Mouse (Mus musculus): ENCODE data around the gene Fam241a. TPM values are rescaled to one million over a fixed set of nuclear protein-coding genes. Genes with fewer than 3 reads are reported as not detected.

Gene Fam241a
- polyA plus RNA-seq, 1 experiment, result 0.57 TPM

DNA sequence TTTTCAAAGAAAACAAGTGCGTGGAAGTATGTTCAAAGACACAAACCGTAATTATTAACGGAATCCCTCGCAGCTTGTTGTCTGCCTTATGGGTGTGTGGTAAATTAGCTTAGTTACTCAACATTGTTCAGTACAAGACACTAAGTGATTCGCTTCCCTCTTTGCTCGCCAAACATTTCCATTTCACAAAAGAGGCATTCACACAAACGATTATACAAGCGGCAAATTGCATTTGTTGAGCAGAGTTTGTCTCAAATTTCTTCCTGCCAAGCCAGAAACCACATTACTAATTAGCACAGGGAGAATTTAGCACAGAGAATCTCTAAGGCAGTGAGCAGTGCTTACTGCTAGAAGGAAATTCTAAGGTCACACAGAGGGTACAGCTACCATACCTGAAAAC lies 54.2 kb downstream of the Fam241a start:
- TF ChIP-seq MAX (IDR thresholded peaks at IDR 0.05) (no peak), USF1 (IDR thresholded peaks at IDR 0.05; ENCODE audit: low read depth) (no peak), CTCF (IDR thresholded peaks at IDR 0.05; ENCODE audit: control insufficient read depth, insufficient read depth, insufficient read length) (no peak), MYOD1 (IDR thresholded peaks at IDR 0.05; ENCODE audit: control insufficient read depth, insufficient read length, low read depth) (no peak), MYOG (IDR thresholded peaks at IDR 0.05; ENCODE audit: control insufficient read depth, extremely low read depth, insufficient read length) (no peak), CEBPB (IDR thresholded peaks at IDR 0.05; ENCODE audit: low read depth) (no peak), FOSL1 (IDR thresholded peaks at IDR 0.05; ENCODE audit: insufficient read depth, low read length, poor library complexity, severe bottlenecking) (no peak)
- Histone ChIP-seq H3K36me3 (ENCODE audit: control insufficient read depth, insufficient read depth) (no peaks in the 10 kb centered on the region), H3K4me3 (ENCODE audit: insufficient read depth, poor library complexity, severe bottlenecking) (no peak overlapping the region), H3K79me2 (ENCODE audit: control insufficient read depth, insufficient read depth) (peaks cover under 1% of the 10 kb centered on the region), H3K27me3 (ENCODE audit: control insufficient read depth, insufficient read depth, insufficient read length) (no peaks in the 10 kb centered on the region), H3K79me3 (ENCODE audit: low read depth) (no peaks in the 10 kb centered on the region), H3ac (ENCODE audit: control insufficient read depth, insufficient read length, low read depth) (no peak overlapping the region)

DNA sequence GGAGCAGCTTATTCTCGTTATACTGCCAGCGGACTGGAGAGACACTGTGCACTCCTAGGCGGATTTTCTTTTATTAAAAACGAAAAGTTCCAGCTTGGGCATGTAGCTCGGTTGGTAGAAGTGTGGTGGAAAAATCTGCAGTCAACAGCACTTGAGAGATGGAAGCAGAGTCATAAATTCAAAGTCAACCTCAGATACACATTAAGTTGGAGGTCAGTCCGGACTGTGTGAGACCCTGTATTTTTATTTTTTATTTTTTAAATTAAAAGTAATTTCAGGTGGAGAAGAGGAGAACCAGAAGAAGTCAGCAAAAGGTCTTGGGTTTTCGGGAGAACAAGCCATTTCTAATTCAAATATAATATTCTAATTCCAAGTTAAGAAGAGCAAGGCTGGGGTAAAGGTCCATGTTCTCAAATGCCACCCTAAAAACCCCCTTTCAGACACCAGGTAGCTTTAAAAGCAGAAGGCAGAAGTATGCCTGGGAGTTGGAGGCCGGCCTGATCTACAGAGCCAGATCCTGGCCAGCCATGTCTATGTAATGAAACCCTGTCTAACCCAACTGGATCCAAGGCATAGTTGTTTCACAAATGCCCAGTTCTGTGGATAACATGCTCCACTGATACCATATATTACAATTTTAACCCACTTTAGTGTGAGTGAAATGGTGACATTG lies 58.0 kb downstream of the Fam241a start:
- Histone ChIP-seq H3K4me3 (ENCODE audit: insufficient read depth, poor library complexity, severe bottlenecking) (peak overlapping the region; percentile 68), H3K79me2 (ENCODE audit: control insufficient read depth, insufficient read depth) (peaks cover 39% of the 10 kb centered on the region), H3K27me3 (ENCODE audit: control insufficient read depth, insufficient read depth, insufficient read length) (no peaks in the 10 kb centered on the region), H3K79me3 (ENCODE audit: low read depth) (peaks cover 33% of the 10 kb centered on the region), H3ac (ENCODE audit: control insufficient read depth, insufficient read length, low read depth) (peak overlapping the region; percentile 18), H3K36me3 (ENCODE audit: control insufficient read depth, insufficient read depth) (no peaks in the 10 kb centered on the region)
- TF ChIP-seq USF1 (IDR thresholded peaks at IDR 0.05; ENCODE audit: low read depth), result no peak
- no peak for TF ChIP-seq CTCF (IDR thresholded peaks at IDR 0.05; ENCODE audit: control insufficient read depth, insufficient read depth, insufficient read length)
- no peak for TF ChIP-seq MYOD1 (IDR thresholded peaks at IDR 0.05; ENCODE audit: control insufficient read depth, insufficient read length, low read depth)
- TF ChIP-seq CEBPB (IDR thresholded peaks at IDR 0.05; ENCODE audit: low read depth), result no peak
- TF ChIP-seq MYOG (IDR thresholded peaks at IDR 0.05; ENCODE audit: control insufficient read depth, extremely low read depth, insufficient read length), result no peak
- no peak for TF ChIP-seq FOSL1 (IDR thresholded peaks at IDR 0.05; ENCODE audit: insufficient read depth, low read length, poor library complexity, severe bottlenecking)
- no peak for TF ChIP-seq MAX (IDR thresholded peaks at IDR 0.05)

DNA sequence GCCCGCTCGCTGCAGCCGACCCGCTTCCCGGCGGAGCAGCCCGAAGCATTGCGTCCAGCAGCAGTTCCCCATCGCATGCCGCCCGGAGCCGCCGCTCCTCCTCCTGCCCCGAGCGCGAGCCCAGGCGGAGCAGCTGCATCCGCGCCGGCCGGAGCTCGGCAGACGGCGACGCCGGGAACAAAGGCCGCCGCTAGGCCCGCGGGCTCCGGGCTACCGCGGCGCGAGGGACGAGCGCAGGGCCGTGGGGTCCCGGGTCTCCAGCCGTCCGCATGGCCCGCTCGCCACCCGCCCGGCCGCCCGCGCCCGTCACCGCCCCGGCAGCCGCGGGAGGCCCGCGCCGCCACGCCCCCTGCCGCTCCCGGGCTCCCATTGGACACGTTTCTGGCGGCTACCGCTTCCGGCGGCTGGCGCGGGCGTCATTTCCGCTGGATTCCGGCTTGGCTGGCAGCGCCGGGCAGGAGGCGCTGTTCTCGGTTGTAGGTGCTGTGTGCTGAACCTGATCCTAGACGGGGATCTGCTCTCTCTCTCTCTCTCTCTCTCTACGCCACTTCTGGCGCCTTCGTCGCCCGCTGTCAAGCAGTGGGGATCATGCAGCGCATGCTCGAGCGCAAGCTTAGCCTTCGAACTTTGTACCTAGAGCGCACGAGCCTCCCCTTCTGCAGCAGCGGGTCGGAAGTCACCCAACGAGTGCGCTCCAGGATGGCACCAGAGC lies 58.8 kb downstream of the Fam241a start, which contains the start of gene Ap1ar:
Gene Ap1ar (minus strand): TSS at position 370 of the 712 bp plus-strand sequence.
- H3K79me3 ChIP-seq (ENCODE audit: low read depth), result peaks cover 41% of the 10 kb centered on the region
- H3K36me3 ChIP-seq (ENCODE audit: control insufficient read depth, insufficient read depth), result no peaks in the 10 kb centered on the region
- TF ChIP-seq MAX (IDR thresholded peaks at IDR 0.05) (peak; percentile 55), USF1 (IDR thresholded peaks at IDR 0.05; ENCODE audit: low read depth) (no peak), CEBPB (IDR thresholded peaks at IDR 0.05; ENCODE audit: low read depth) (no peak), MYOG (IDR thresholded peaks at IDR 0.05; ENCODE audit: control insufficient read depth, extremely low read depth, insufficient read length) (no peak), CTCF (IDR thresholded peaks at IDR 0.05; ENCODE audit: control insufficient read depth, insufficient read depth, insufficient read length) (peak; percentile 34), FOSL1 (IDR thresholded peaks at IDR 0.05; ENCODE audit: insufficient read depth, low read length, poor library complexity, severe bottlenecking) (no peak), MYOD1 (IDR thresholded peaks at IDR 0.05; ENCODE audit: control insufficient read depth, insufficient read length, low read depth) (no peak)
- peak within 1 kb of the TSS; percentile 68 for H3K4me3 ChIP-seq (ENCODE audit: insufficient read depth, poor library complexity, severe bottlenecking)
- peaks cover 47% of the 10 kb centered on the region for H3K79me2 ChIP-seq (ENCODE audit: control insufficient read depth, insufficient read depth)
- H3K27me3 ChIP-seq (ENCODE audit: control insufficient read depth, insufficient read depth, insufficient read length), result no peaks in the 10 kb centered on the region
- H3ac ChIP-seq (ENCODE audit: control insufficient read depth, insufficient read length, low read depth), result peak within 1 kb of the TSS; percentile 95

DNA sequence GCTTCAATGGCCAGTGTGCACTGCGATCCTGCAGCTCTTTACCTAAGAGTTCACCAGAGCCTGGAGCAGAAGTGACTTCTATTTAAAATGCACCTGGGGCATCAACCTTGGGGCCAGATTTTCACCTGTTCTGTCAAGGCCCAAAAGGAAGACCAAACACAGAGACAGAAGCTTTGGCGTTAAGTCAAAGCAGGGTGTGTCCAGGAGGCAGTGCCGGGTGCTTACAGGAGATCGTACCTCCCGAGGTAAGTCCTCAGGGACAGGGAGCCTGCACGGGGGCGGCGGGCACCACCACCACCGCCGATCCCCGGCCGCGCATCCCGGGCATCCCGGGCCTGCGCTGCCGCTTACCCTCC lies 59.3 kb downstream of the Fam241a start:
- Histone ChIP-seq H3K4me3 (ENCODE audit: insufficient read depth, poor library complexity, severe bottlenecking) (peak overlapping the region; percentile 68), H3K79me2 (ENCODE audit: control insufficient read depth, insufficient read depth) (peaks cover 52% of the 10 kb centered on the region), H3K79me3 (ENCODE audit: low read depth) (peaks cover 46% of the 10 kb centered on the region), H3ac (ENCODE audit: control insufficient read depth, insufficient read length, low read depth) (peak overlapping the region; percentile 95), H3K36me3 (ENCODE audit: control insufficient read depth, insufficient read depth) (no peaks in the 10 kb centered on the region), H3K27me3 (ENCODE audit: control insufficient read depth, insufficient read depth, insufficient read length) (no peaks in the 10 kb centered on the region)
- TF ChIP-seq MYOD1 (IDR thresholded peaks at IDR 0.05; ENCODE audit: control insufficient read depth, insufficient read length, low read depth) (no peak), USF1 (IDR thresholded peaks at IDR 0.05; ENCODE audit: low read depth) (no peak), CEBPB (IDR thresholded peaks at IDR 0.05; ENCODE audit: low read depth) (no peak), MAX (IDR thresholded peaks at IDR 0.05) (no peak), CTCF (IDR thresholded peaks at IDR 0.05; ENCODE audit: control insufficient read depth, insufficient read depth, insufficient read length) (no peak), FOSL1 (IDR thresholded peaks at IDR 0.05; ENCODE audit: insufficient read depth, low read length, poor library complexity, severe bottlenecking) (no peak), MYOG (IDR thresholded peaks at IDR 0.05; ENCODE audit: control insufficient read depth, extremely low read depth, insufficient read length) (no peak)

DNA sequence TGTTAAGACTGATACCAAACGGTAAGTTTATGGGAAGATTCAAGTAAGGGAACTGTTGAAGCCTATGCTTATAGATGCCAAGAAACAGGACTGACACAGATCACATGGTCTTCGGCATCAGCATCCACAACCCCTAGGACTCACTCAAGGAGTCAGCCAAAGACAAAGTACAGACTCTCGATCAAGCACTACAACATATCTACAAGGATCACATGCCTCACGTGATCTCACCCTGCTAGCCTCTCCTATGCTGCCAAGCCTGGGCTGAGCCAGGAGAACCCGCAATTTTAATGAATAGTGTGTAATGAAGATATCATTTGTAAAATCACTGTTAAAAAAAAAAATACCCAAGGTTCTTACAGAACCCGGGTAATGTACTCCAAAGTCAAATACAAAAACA lies 60.5 kb downstream of the Fam241a start:
- Histone ChIP-seq H3K27me3 (ENCODE audit: control insufficient read depth, insufficient read depth, insufficient read length) (no peaks in the 10 kb centered on the region), H3K4me3 (ENCODE audit: insufficient read depth, poor library complexity, severe bottlenecking) (no peak overlapping the region), H3K79me2 (ENCODE audit: control insufficient read depth, insufficient read depth) (peaks cover 64% of the 10 kb centered on the region), H3K36me3 (ENCODE audit: control insufficient read depth, insufficient read depth) (no peaks in the 10 kb centered on the region), H3K79me3 (ENCODE audit: low read depth) (peaks cover 48% of the 10 kb centered on the region), H3ac (ENCODE audit: control insufficient read depth, insufficient read length, low read depth) (no peak overlapping the region)
- no peak for TF ChIP-seq CTCF (IDR thresholded peaks at IDR 0.05; ENCODE audit: control insufficient read depth, insufficient read depth, insufficient read length)
- no peak for TF ChIP-seq USF1 (IDR thresholded peaks at IDR 0.05; ENCODE audit: low read depth)
- TF ChIP-seq MYOD1 (IDR thresholded peaks at IDR 0.05; ENCODE audit: control insufficient read depth, insufficient read length, low read depth), result no peak
- TF ChIP-seq MYOG (IDR thresholded peaks at IDR 0.05; ENCODE audit: control insufficient read depth, extremely low read depth, insufficient read length), result no peak
- TF ChIP-seq CEBPB (IDR thresholded peaks at IDR 0.05; ENCODE audit: low read depth), result no peak
- no peak for TF ChIP-seq MAX (IDR thresholded peaks at IDR 0.05)
- TF ChIP-seq FOSL1 (IDR thresholded peaks at IDR 0.05; ENCODE audit: insufficient read depth, low read length, poor library complexity, severe bottlenecking), result no peak
